Mouse (Mus musculus) midbrain, embryonic 16.5 days (tissue): ENCODE results near the gene Gsdma2. TPM values are rescaled to one million over a fixed set of nuclear protein-coding genes. Genes with fewer than 3 reads are reported as not detected.
A peak's percentile ranks its signal among the peaks of the same experiment; 100 is the strongest.

Source experiments
- ATAC-seq: fragments of 200-750 bp; cut with Nextera tagmentation; 2 replicates; pipeline ENCODE4 v1.8.0; 2017; ENCODE audit warnings: moderate TSS enrichment
- H3K27ac ChIP-seq: fragments of 300-500 bp; sonication (generic); 2 replicates; pipeline ENCODE4 v1.5.1; 2014; ENCODE audit warnings: mild to moderate bottlenecking, low read length, mixed read lengths
- H3K27me3 ChIP-seq: fragments of 300-500 bp; sonication (generic); 2 replicates; pipeline ENCODE4 v1.6.1; 2014; ENCODE audit warnings: low read depth, low read length, mixed read lengths; ENCODE audit not compliant: control insufficient read depth, insufficient read depth
- H3K36me3 ChIP-seq: fragments of 300-500 bp; sonication (generic); 2 replicates; pipeline ENCODE4 v1.6.1; 2014; ENCODE audit warnings: mild to moderate bottlenecking, low read length, moderate library complexity, mixed read lengths; ENCODE audit not compliant: control insufficient read depth, insufficient read depth
- H3K4me1 ChIP-seq: fragments of 300-500 bp; sonication (generic); 2 replicates; pipeline ENCODE4 v1.6.1; 2014; ENCODE audit warnings: mild to moderate bottlenecking, low read length, mixed read lengths; ENCODE audit not compliant: control insufficient read depth, insufficient read depth
- H3K4me2 ChIP-seq: fragments of 300-500 bp; sonication (generic); 2 replicates; pipeline ENCODE4 v1.6.1; 2014; ENCODE audit warnings: mild to moderate bottlenecking, low read length, mixed read lengths
- H3K4me3 ChIP-seq: fragments of 300-500 bp; sonication (generic); 2 replicates; pipeline ENCODE4 v1.5.1; 2014; ENCODE audit warnings: low read depth, mild to moderate bottlenecking, low read length, moderate library complexity, mixed read lengths
- H3K9ac ChIP-seq: fragments of 300-500 bp; sonication (generic); 2 replicates; pipeline ENCODE4 v1.6.1; 2014; ENCODE audit warnings: low read depth, low read length, mixed read lengths
- H3K9me3 ChIP-seq: fragments of 300-500 bp; sonication (generic); replicated peaks from 2 replicates; pipeline ENCODE4 v1.6.1; 2014; ENCODE audit warnings: mild to moderate bottlenecking, low read length, mixed read lengths; ENCODE audit not compliant: control insufficient read depth, poor library complexity, severe bottlenecking
- WGBS: fragments of 180-500 bp; shearing (Covaris S2); extraction: QIAGEN DNeasy Blood & Tissue Kit; methylation state at CpG from one replicate; pipeline ENCODE4 v1.1.7; 2014; 5-methylcytosine and 5-hydroxymethylcytosine counted together
- polyA plus RNA-seq: library from polyadenylated mRNA; unstranded; fragments of >200 nt; fragmentation: Nextera tagmentation; extraction: Ambion mirVana; gene quantifications from 2 replicates; pipeline ENCODE4 v1.2.1, GENCODE M21; 2015

Gene Gsdma2
- polyA plus RNA-seq, 1 experiment from 2014 or later = not detected

DNA sequence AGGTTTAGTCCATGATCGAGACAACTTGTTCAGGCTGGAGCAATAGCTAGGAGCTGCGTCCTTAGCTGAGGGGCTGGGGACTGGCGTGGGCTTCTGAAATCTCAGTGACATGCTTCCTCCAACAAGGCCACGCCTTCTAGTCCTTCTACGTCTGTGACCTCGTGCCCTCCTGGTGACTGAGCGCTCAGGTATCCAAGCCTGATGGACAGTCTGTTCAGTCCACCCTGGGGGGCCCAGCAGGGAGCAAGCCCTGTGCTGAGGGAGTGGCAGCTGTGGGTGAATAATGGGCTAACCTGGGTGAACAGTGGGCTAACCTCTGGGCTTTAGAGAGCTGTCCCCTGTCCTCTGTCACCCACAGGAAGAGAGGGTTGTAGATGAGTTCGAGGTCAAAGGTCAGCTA, 41.5 kb downstream of the Gsdma2 start:
- Histone ChIP-seq H3K4me3 (no peak overlapping the region), H3K36me3 (peaks cover 44% of the 10 kb centered on the region), H3K4me1 (peaks cover 9% of the 10 kb centered on the region), H3K9me3 (no peaks in the 10 kb centered on the region), H3K27me3 (no peaks in the 10 kb centered on the region), H3K9ac (no peak overlapping the region), H3K27ac (no peak overlapping the region), H3K4me2 (no peak overlapping the region)
- no peak for ATAC-seq
- 89% methylated on average over 8 of the region's 8 CpGs for WGBS

DNA sequence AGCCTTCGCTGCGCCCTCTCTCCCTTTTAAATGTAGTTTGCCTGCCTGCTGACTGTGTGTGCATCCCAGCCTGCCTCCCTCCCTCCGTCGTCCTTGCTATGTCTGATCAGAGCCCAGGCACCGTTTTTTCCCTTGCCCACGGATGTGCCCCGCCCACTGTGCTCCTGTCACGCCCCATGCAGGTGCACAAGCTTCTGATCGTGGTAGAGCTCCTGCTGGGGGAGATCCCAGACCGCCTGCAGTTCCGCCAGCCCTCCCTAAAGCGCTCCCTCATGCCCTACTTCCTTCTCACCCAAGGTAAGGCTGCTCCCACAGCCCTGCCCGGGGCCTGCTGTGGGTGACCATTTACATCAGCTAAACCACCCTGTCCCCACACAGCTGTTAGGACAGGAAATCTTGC, 46.6 kb downstream of the Gsdma2 start:
- WGBS = 78% methylated on average over 13 of the region's 13 CpGs

DNA sequence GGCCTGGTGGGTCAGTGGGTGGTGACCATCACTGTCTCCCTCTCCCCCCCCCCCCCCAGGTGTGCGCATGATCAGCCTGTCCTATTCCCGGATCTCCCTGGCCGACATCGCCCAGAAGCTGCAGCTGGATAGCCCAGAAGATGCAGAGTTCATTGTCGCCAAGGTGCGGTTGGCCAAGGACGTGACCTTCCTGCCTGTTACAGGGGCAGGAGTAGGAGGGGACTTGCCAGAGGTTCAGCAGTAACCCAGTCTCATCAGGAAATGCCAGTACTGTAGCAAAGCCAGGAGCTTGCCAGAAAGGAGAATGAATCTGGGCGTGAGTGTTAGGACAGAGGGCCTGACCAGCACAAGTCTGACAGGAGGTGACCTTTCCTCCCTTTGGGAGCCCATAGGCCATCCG, 47.2 kb downstream of the Gsdma2 start:
- WGBS = 90% methylated on average over 8 of the region's 9 CpGs

More for the DNA sequence above, 46.6 kb downstream of the Gsdma2 start:
- H3K9ac ChIP-seq = no peak overlapping the region
- no peak overlapping the region for H3K4me2 ChIP-seq
- H3K4me1 ChIP-seq = no peaks in the 10 kb centered on the region
- H3K27ac ChIP-seq = no peak overlapping the region
- H3K27me3 ChIP-seq = no peaks in the 10 kb centered on the region
- ATAC-seq = no peak
- peaks cover 56% of the 10 kb centered on the region for H3K36me3 ChIP-seq
- no peaks in the 10 kb centered on the region for H3K9me3 ChIP-seq
- no peak overlapping the region for H3K4me3 ChIP-seq

DNA sequence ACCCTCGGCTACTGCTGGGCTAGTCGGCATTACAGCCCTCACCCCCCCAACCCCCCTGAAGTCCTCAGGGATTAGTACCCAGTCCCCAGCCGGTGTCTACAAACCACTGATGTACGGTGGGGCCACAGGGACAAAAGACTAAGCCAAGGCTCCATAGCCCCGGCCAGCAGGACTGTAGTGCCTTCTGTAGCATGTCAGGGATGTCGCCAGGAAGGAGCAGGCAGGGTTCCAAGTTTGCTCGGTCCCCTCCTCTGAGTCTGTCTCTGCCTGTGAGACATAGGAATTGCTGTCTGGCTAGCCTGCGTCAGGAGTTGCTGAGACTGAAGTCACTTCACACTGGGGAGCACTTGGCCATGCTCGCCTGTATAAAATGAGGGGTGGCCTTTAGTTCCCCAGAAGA, 47.7 kb downstream of the Gsdma2 start:
- Histone ChIP-seq H3K36me3 (peaks cover 55% of the 10 kb centered on the region), H3K4me2 (no peak overlapping the region), H3K27ac (no peak overlapping the region), H3K9me3 (no peaks in the 10 kb centered on the region), H3K27me3 (no peaks in the 10 kb centered on the region), H3K4me3 (no peak overlapping the region), H3K9ac (no peak overlapping the region), H3K4me1 (no peaks in the 10 kb centered on the region)
- 82% methylated on average over 9 of the region's 9 CpGs for WGBS
- no peak for ATAC-seq

More for the DNA sequence above, 47.2 kb downstream of the Gsdma2 start:
- H3K4me1 ChIP-seq = no peaks in the 10 kb centered on the region
- H3K4me2 ChIP-seq = no peak overlapping the region
- H3K36me3 ChIP-seq = peaks cover 55% of the 10 kb centered on the region
- no peaks in the 10 kb centered on the region for H3K27me3 ChIP-seq
- H3K9me3 ChIP-seq = no peaks in the 10 kb centered on the region
- H3K27ac ChIP-seq = no peak overlapping the region
- no peak overlapping the region for H3K9ac ChIP-seq
- no peak for ATAC-seq
- no peak overlapping the region for H3K4me3 ChIP-seq

DNA sequence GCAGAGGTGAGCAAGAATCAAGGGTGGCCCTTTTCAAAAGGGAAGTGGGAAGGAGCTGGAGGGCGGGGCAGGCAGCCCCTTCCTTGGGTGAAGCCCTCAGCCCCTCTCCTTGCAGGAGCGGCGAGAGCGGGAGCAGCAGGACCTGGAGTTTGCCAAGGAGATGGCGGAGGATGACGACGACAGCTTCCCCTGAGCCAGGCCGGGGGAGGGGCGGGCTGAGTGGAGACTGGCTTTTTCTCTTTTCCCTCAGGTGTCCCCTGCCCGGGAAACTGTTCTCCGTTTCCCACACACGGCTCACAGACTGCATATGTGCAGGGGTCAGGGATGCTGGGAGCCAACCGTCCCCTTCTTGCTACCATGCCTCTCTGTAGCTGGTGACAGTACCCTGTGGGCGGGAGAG, 48.8 kb downstream of the Gsdma2 start:
- ATAC-seq = no peak

DNA sequence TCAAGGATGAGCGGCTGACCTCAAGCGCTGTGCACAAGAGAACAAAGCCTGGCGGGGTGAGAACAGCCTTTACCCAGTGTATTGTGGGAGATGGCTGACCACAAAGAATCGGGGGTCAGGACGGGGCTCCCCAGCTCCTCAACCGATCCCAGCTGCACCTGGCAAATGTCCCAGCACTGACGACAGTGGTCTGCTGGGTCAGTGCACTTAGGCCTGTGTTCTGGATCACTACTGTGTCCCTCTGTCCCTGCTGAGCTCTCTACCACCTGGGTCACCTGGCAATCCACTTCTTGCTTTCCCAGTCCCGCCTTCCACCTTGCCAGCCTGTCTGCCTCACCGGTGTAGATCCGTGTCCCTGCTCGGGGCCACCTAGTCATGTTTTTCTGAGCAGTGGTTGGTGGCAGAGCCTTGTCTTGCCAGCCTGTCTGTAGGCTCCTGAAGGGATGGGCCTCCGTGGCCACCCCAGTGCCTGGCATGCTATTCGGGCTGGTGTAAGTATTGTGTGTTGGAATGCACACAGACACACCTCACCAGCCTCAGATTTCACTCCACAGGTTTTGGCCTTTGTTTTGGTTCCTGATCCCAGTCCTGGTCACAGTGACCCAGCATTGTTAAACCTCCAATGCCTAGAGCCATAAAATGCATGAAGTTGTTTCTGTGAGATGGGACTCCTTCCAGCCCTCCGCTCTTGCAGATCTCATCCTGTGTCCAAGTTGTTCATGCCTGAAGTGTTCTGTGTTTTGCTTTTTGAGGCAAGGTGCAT, 50.1 kb downstream of the Gsdma2 start:
- peaks cover 40% of the 10 kb centered on the region for H3K36me3 ChIP-seq
- no peaks in the 10 kb centered on the region for H3K27me3 ChIP-seq
- no peak overlapping the region for H3K9ac ChIP-seq
- 86% methylated on average over 14 of the region's 14 CpGs for WGBS
- no peaks in the 10 kb centered on the region for H3K9me3 ChIP-seq
- no peak overlapping the region for H3K4me2 ChIP-seq
- no peaks in the 10 kb centered on the region for H3K4me1 ChIP-seq
- no peak overlapping the region for H3K27ac ChIP-seq
- no peak overlapping the region for H3K4me3 ChIP-seq
- ATAC-seq = no peak

More for the DNA sequence above, 48.8 kb downstream of the Gsdma2 start:
- no peaks in the 10 kb centered on the region for H3K4me1 ChIP-seq
- H3K4me3 ChIP-seq = no peak overlapping the region
- peaks cover 45% of the 10 kb centered on the region for H3K36me3 ChIP-seq
- no peaks in the 10 kb centered on the region for H3K9me3 ChIP-seq
- H3K27ac ChIP-seq = no peak overlapping the region
- 76% methylated on average over 14 of the region's 14 CpGs for WGBS
- no peak overlapping the region for H3K9ac ChIP-seq
- no peaks in the 10 kb centered on the region for H3K27me3 ChIP-seq
- H3K4me2 ChIP-seq = no peak overlapping the region

DNA sequence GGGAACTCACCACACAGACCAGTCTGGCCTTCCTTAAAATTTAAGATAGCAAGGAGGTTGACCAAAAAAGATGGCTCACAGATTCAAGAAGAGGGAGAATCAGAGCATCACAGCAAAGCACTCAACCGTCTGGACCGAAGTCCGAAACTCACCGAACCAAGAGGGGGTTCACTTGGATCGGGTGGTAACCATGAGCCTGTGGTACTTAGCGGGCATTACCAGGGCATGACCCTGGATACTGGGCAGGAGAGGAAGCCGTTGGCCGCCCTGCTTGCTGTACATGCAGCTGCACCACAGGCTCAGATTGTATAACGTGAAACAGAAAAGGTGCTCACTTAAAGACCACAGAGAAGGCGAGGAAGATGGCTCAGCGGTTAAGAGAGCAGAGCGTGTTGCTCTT, 50.7 kb downstream of the Gsdma2 start:
- no peaks in the 10 kb centered on the region for H3K27me3 ChIP-seq

DNA sequence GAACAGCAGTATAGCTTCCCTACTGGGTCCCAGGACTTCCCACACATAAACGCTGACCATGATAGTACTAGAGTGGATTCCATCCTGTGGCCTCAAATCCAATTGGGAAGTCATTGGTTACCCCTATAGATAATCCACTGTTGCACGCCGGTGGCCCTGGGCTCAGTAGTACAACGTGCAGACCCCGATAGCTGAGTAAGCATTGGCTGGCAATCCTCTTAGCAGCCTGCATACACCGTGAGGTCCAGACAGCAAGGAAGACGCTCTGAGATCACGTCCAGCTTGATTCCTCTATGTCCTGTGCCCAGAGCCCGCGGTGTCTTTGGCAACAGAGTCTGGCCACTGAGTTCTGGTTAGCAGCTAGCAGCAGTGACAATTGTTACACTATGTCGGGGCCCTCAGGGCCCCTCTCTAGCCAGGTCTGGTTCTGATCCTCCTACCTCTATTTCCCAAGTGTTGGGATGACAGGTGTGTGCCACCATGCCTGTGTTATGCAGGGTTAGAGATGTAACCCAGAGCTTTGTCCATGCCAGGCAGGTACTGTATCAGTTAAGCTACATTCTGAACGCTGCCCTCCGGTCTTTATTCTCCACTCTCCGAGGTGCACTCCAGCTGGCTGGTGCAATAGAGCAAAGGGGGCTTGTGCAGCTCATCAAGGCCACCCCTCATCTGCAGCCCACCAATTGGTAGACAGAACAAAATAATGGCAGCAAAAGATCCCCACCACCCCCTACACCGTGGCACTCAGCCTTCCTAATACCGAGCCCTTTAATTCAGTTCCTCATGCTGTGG, 52.5 kb downstream of the Gsdma2 start:
- H3K36me3 ChIP-seq = peaks cover 19% of the 10 kb centered on the region
- no peak for ATAC-seq
- no peaks in the 10 kb centered on the region for H3K4me1 ChIP-seq
- no peaks in the 10 kb centered on the region for H3K9me3 ChIP-seq
- no peak overlapping the region for H3K9ac ChIP-seq
- no peak overlapping the region for H3K4me3 ChIP-seq
- H3K4me2 ChIP-seq = no peak overlapping the region
- no peaks in the 10 kb centered on the region for H3K27me3 ChIP-seq
- WGBS = 83% methylated on average over 16 of the region's 16 CpGs
- no peak overlapping the region for H3K27ac ChIP-seq

More for the DNA sequence above, 50.7 kb downstream of the Gsdma2 start:
- no peak overlapping the region for H3K9ac ChIP-seq
- 88% methylated on average over 12 of the region's 12 CpGs for WGBS
- no peaks in the 10 kb centered on the region for H3K4me1 ChIP-seq
- ATAC-seq = no peak
- no peak overlapping the region for H3K4me3 ChIP-seq
- H3K9me3 ChIP-seq = no peaks in the 10 kb centered on the region
- no peak overlapping the region for H3K4me2 ChIP-seq
- peaks cover 36% of the 10 kb centered on the region for H3K36me3 ChIP-seq
- H3K27ac ChIP-seq = no peak overlapping the region

DNA sequence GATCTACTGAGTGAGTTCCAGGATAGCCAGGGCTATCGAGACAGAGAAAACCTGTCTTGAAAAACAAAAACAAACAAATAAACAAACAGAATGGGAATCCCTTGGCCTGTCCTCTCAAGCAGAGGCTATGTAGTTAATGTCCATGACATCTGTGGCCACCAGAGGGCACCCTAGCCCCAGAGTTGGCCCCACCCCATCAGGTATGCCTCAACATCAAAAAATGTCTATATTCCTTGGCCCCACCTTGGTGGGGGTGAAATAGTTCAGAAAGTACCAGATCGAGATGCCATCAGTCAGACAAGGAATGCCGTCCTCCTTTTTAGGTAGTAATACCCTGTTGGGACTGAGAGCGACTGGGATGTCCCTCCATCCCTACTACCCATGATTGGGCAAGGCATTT, 53.4 kb downstream of the Gsdma2 start:
- H3K9me3 ChIP-seq = no peaks in the 10 kb centered on the region
- peak; percentile 56; the same call in 1 of the 2 replicates for ATAC-seq
- H3K27ac ChIP-seq = no peak overlapping the region
- WGBS = 39% methylated on average over 4 of the region's 4 CpGs
- no peak overlapping the region for H3K4me2 ChIP-seq
- no peaks in the 10 kb centered on the region for H3K27me3 ChIP-seq
- no peaks in the 10 kb centered on the region for H3K4me1 ChIP-seq
- no peak overlapping the region for H3K4me3 ChIP-seq
- H3K36me3 ChIP-seq = peaks cover 22% of the 10 kb centered on the region
- H3K9ac ChIP-seq = no peak overlapping the region
